Mouse (Mus musculus) neural tube, embryonic 14.5 days (tissue): ENCODE measurements around the gene Defb30. TPM values are rescaled to one million over a fixed set of nuclear protein-coding genes. Genes with fewer than 3 reads are reported as not detected.

ENCODE experiments used
- ATAC-seq: fragments of 200-750 bp; cut with Nextera tagmentation; 2 replicates; pipeline ENCODE4 v1.8.0; 2017; ENCODE audit warnings: low read depth, mild to moderate bottlenecking, moderate TSS enrichment, moderate library complexity
- H3K27ac ChIP-seq: fragments of 300-500 bp; sonication (generic); 2 replicates; pipeline ENCODE4 v1.5.1; 2014; ENCODE audit warnings: low read depth, mild to moderate bottlenecking, control low read depth, low read length, moderate library complexity, mixed read lengths
- H3K27me3 ChIP-seq: fragments of 300-500 bp; sonication (generic); 2 replicates; pipeline ENCODE4 v1.6.1; 2014; ENCODE audit warnings: low read length; ENCODE audit not compliant: control insufficient read depth, insufficient read depth
- H3K36me3 ChIP-seq: fragments of 300-500 bp; sonication (generic); 2 replicates; pipeline ENCODE4 v1.6.1; 2014; ENCODE audit warnings: low read length, mixed read lengths; ENCODE audit not compliant: control insufficient read depth, insufficient read depth
- H3K4me1 ChIP-seq: fragments of 300-500 bp; sonication (generic); 2 replicates; pipeline ENCODE4 v1.6.1; 2014; ENCODE audit warnings: low read length; ENCODE audit not compliant: control insufficient read depth, insufficient read depth
- H3K4me2 ChIP-seq: fragments of 300-500 bp; sonication (generic); 2 replicates; pipeline ENCODE4 v1.6.1; 2014; ENCODE audit warnings: mild to moderate bottlenecking, low read depth, low read length, control low read depth
- H3K4me3 ChIP-seq: fragments of 300-500 bp; sonication (generic); 2 replicates; pipeline ENCODE4 v1.5.1; 2014; ENCODE audit warnings: low read depth, low read length, control low read depth, mixed read lengths
- H3K9ac ChIP-seq: fragments of 300-500 bp; sonication (generic); replicated peaks from 2 replicates; pipeline ENCODE4 v1.6.1; 2014; ENCODE audit warnings: low read depth, mild to moderate bottlenecking, control low read depth, low read length, mixed read lengths
- H3K9me3 ChIP-seq: fragments of 300-500 bp; sonication (generic); 2 replicates; pipeline ENCODE4 v1.6.1; 2016; ENCODE audit warnings: low read length; ENCODE audit not compliant: control insufficient read depth
- WGBS: fragments of 180-500 bp; shearing (Covaris S2); extraction: QIAGEN DNeasy Blood & Tissue Kit; methylation state at CpG from one replicate; pipeline ENCODE4 v1.1.7; 2014; 5-methylcytosine and 5-hydroxymethylcytosine counted together
- polyA plus RNA-seq: library from polyadenylated mRNA; unstranded; fragments of >200 nt; fragmentation: Nextera tagmentation; extraction: Ambion mirVana; gene quantifications from 2 replicates; pipeline ENCODE4 v1.2.1, GENCODE M21; 2014

Defb30 gene
- not detected in 2 replicates for polyA plus RNA-seq

- no peaks in the 10 kb centered on the region for H3K9me3 ChIP-seq
- no peaks in the 10 kb centered on the region for H3K27me3 ChIP-seq
- H3K9ac ChIP-seq = no peak within 1 kb of the TSS
- 65% methylated on average over 9 of the region's 14 CpGs for WGBS
- no peak within 1 kb of the TSS for H3K27ac ChIP-seq
- no peak for ATAC-seq
- H3K4me3 ChIP-seq = no peak within 1 kb of the TSS
- H3K36me3 ChIP-seq = no peaks in the 10 kb centered on the region
- no peak within 1 kb of the TSS for H3K4me2 ChIP-seq
- H3K4me1 ChIP-seq = no peaks in the 10 kb centered on the region
Measured at GRCm38 (mm10) chr14:63049910-63050370, at the start of gene Defb30. Gene Defb30, minus strand, starts transcription at chr14:63049960.

GRCm38 (mm10) chr14:63067708-63068107, 17.9 kb upstream of the Defb30 start:
- H3K36me3 ChIP-seq = no peaks in the 10 kb centered on the region
- whole genome bisulfite sequencing = 82% methylated on average over 15 of the region's 15 CpGs
- no peak overlapping the region for H3K9ac ChIP-seq
- H3K4me3 ChIP-seq = no peak overlapping the region
- no peak overlapping the region for H3K27ac ChIP-seq
- H3K4me2 ChIP-seq = no peak overlapping the region
- no peaks in the 10 kb centered on the region for H3K27me3 ChIP-seq
- H3K4me1 ChIP-seq = no peaks in the 10 kb centered on the region
- no peaks in the 10 kb centered on the region for H3K9me3 ChIP-seq
- ATAC-seq = no peak

GRCm38 (mm10) chr14:63066630-63067310, 17.0 kb upstream of the Defb30 start:
- no peaks in the 10 kb centered on the region for H3K27me3 ChIP-seq
- H3K9ac ChIP-seq = no peak overlapping the region
- H3K4me2 ChIP-seq = peak overlapping the region; percentile 19; the same call in 1 of the 2 replicates
- no peak overlapping the region for H3K4me3 ChIP-seq
- H3K9me3 ChIP-seq = no peaks in the 10 kb centered on the region
- no peak overlapping the region for H3K27ac ChIP-seq
- WGBS = 33% methylated on average over 16 of the region's 16 CpGs
- no peaks in the 10 kb centered on the region for H3K4me1 ChIP-seq
- ATAC-seq = peak; percentile 49; the same call in 1 of the 2 replicates
- no peaks in the 10 kb centered on the region for H3K36me3 ChIP-seq

- 78% methylated on average over 5 of the region's 5 CpGs for WGBS
- no peak for ATAC-seq
- Histone ChIP-seq H3K36me3 (no peaks in the 10 kb centered on the region), H3K27me3 (no peaks in the 10 kb centered on the region), H3K4me3 (no peak overlapping the region), H3K27ac (no peak overlapping the region), H3K4me1 (no peaks in the 10 kb centered on the region), H3K4me2 (no peak overlapping the region), H3K9me3 (no peaks in the 10 kb centered on the region), H3K9ac (no peak overlapping the region)
Measured at GRCm38 (mm10) chr14:63065391-63065790, 15.6 kb upstream of the Defb30 start.

- 95% methylated on average over 2 of the region's 2 CpGs for WGBS
- ATAC-seq = no peak
- no peak overlapping the region for H3K4me3 ChIP-seq
- no peaks in the 10 kb centered on the region for H3K9me3 ChIP-seq
- no peak overlapping the region for H3K9ac ChIP-seq
- no peaks in the 10 kb centered on the region for H3K36me3 ChIP-seq
- no peak overlapping the region for H3K27ac ChIP-seq
- no peaks in the 10 kb centered on the region for H3K4me1 ChIP-seq
- H3K4me2 ChIP-seq = no peak overlapping the region
- no peaks in the 10 kb centered on the region for H3K27me3 ChIP-seq
Measured at GRCm38 (mm10) chr14:63062184-63062583, 12.4 kb upstream of the Defb30 start.

- no peak for ATAC-seq
- H3K27me3 ChIP-seq = no peaks in the 10 kb centered on the region
- no peaks in the 10 kb centered on the region for H3K4me1 ChIP-seq
- no peak overlapping the region for H3K4me3 ChIP-seq
- H3K27ac ChIP-seq = no peak overlapping the region
- no peak overlapping the region for H3K9ac ChIP-seq
- no peaks in the 10 kb centered on the region for H3K36me3 ChIP-seq
- WGBS = 79% methylated on average over 10 of the region's 10 CpGs
- no peaks in the 10 kb centered on the region for H3K9me3 ChIP-seq
- H3K4me2 ChIP-seq = no peak overlapping the region
Measured at GRCm38 (mm10) chr14:63060361-63060760, 10.6 kb upstream of the Defb30 start.

GRCm38 (mm10) chr14:63054729-63055128, 5.0 kb upstream of the Defb30 start:
- peak; percentile 74; the same call in 1 of the 2 replicates for ATAC-seq
- no peak overlapping the region for H3K4me3 ChIP-seq

GRCm38 (mm10) chr14:63050769-63051168, 1.0 kb upstream of the Defb30 start:
- no peak overlapping the region for H3K4me2 ChIP-seq
- H3K27ac ChIP-seq = no peak overlapping the region
- H3K9ac ChIP-seq = no peak overlapping the region
- no peak for ATAC-seq
- no peaks in the 10 kb centered on the region for H3K27me3 ChIP-seq
- no peaks in the 10 kb centered on the region for H3K36me3 ChIP-seq
- H3K9me3 ChIP-seq = no peaks in the 10 kb centered on the region
- H3K4me1 ChIP-seq = no peaks in the 10 kb centered on the region
- 36% methylated on average over 5 of the region's 5 CpGs for WGBS
- H3K4me3 ChIP-seq = no peak overlapping the region

More at GRCm38 (mm10) chr14:63054729-63055128, 5.0 kb upstream of the Defb30 start:
- H3K27ac ChIP-seq = no peak overlapping the region
- no peaks in the 10 kb centered on the region for H3K36me3 ChIP-seq
- no peak overlapping the region for H3K4me2 ChIP-seq
- H3K4me1 ChIP-seq = no peaks in the 10 kb centered on the region
- WGBS = 27% methylated on average over 6 of the region's 6 CpGs
- H3K9me3 ChIP-seq = no peaks in the 10 kb centered on the region
- H3K27me3 ChIP-seq = no peaks in the 10 kb centered on the region
- no peak overlapping the region for H3K9ac ChIP-seq

GRCm38 (mm10) chr14:63046691-63047090, 3.1 kb downstream of the Defb30 start, which contains the start of gene Defb42:
Gene Defb42, plus strand, starts transcription at chr14:63046991.
- H3K4me3 ChIP-seq = no peak within 1 kb of the TSS
- no peaks in the 10 kb centered on the region for H3K27me3 ChIP-seq
- no peaks in the 10 kb centered on the region for H3K4me1 ChIP-seq
- ATAC-seq = no peak
- no peak within 1 kb of the TSS for H3K9ac ChIP-seq
- H3K27ac ChIP-seq = no peak within 1 kb of the TSS
- no peaks in the 10 kb centered on the region for H3K9me3 ChIP-seq
- no peaks in the 10 kb centered on the region for H3K36me3 ChIP-seq
- 81% methylated on average over 3 of the region's 3 CpGs for WGBS
- H3K4me2 ChIP-seq = no peak within 1 kb of the TSS
